Mouse (Mus musculus) liver, embryonic 16.5 days (tissue): ENCODE data around the gene Tcl1. TPM values are rescaled to one million over a fixed set of nuclear protein-coding genes. Genes with fewer than 3 reads are reported as not detected.
"Not testable (repeated sequence)": the region's sequence is repeated elsewhere in the genome, so short reads cannot be mapped to it uniquely, and the experiment has no call there.

Source experiments
- ATAC-seq: fragments of 200-750 bp; cut with Nextera tagmentation; 2 replicates; pipeline ENCODE4 v1.8.0; 2017; ENCODE audit warnings: low read depth, mild to moderate bottlenecking, moderate number of reproducible peaks, moderate library complexity
- H3K27ac ChIP-seq: fragments of 300-500 bp; sonication (generic); 2 replicates; pipeline ENCODE4 v1.5.1; 2014; ENCODE audit warnings: mild to moderate bottlenecking, low read length
- H3K27me3 ChIP-seq: fragments of 300-500 bp; sonication (generic); 2 replicates; pipeline ENCODE4 v1.6.1; 2014; ENCODE audit warnings: low read depth, low read length, mixed read lengths; ENCODE audit not compliant: control insufficient read depth, insufficient read depth
- H3K36me3 ChIP-seq: fragments of 300-500 bp; sonication (generic); 2 replicates; pipeline ENCODE4 v1.6.1; 2014; ENCODE audit warnings: mild to moderate bottlenecking; ENCODE audit not compliant: control insufficient read depth, insufficient read depth
- H3K4me1 ChIP-seq: fragments of 300-500 bp; sonication (generic); 2 replicates; pipeline ENCODE4 v1.6.1; 2014; ENCODE audit warnings: low read depth, low read length, mixed read lengths; ENCODE audit not compliant: control insufficient read depth
- H3K4me2 ChIP-seq: fragments of 300-500 bp; sonication (generic); 2 replicates; pipeline ENCODE4 v1.6.1; 2014; ENCODE audit warnings: low read depth, low read length, mixed read lengths
- H3K4me3 ChIP-seq: fragments of 300-500 bp; sonication (generic); 2 replicates; pipeline ENCODE4 v1.5.1; 2014; ENCODE audit warnings: low read depth, mild to moderate bottlenecking, low read length
- H3K9ac ChIP-seq: fragments of 300-500 bp; sonication (generic); 2 replicates; pipeline ENCODE4 v1.6.1; 2014; ENCODE audit warnings: low read depth, low read length
- H3K9me3 ChIP-seq: fragments of 300-500 bp; sonication (generic); replicated peaks from 2 replicates; pipeline ENCODE4 v1.6.1; 2016; ENCODE audit warnings: low read length; ENCODE audit not compliant: control insufficient read depth
- WGBS: fragments of 180-500 bp; shearing (Covaris S2); extraction: QIAGEN DNeasy Blood & Tissue Kit; methylation state at CpG from one replicate; pipeline ENCODE4 v1.1.7; 2014; ENCODE audit not compliant: insufficient replicate concordance; 5-methylcytosine and 5-hydroxymethylcytosine counted together
- polyA plus RNA-seq: library from polyadenylated mRNA; unstranded; fragments of >200 nt; fragmentation: Nextera tagmentation; extraction: Ambion mirVana; gene quantifications from 2 replicates; pipeline ENCODE4 v1.2.1, GENCODE M21; 2015

The Tcl1 gene
- polyA plus RNA-seq, 1 experiment from 2014 or later, result not detected

- WGBS, result 30% methylated on average over 3 of the region's 3 CpGs
- no peaks in the 10 kb centered on the region for H3K36me3 ChIP-seq
- H3K27me3 ChIP-seq, result no peaks in the 10 kb centered on the region
- no peak overlapping the region for H3K27ac ChIP-seq
- H3K4me2 ChIP-seq, result no peak overlapping the region
- H3K9ac ChIP-seq, result no peak overlapping the region
- ATAC-seq, result no peak
- H3K4me3 ChIP-seq, result no peak overlapping the region
- H3K9me3 ChIP-seq, result no peaks in the 10 kb centered on the region
- H3K4me1 ChIP-seq, result no peaks in the 10 kb centered on the region
Observed at GRCm38 (mm10) chr12:105235091-105235490, 12.5 kb upstream of the Tcl1 start.

GRCm38 (mm10) chr12:105234362-105234761 lies 11.8 kb upstream of the Tcl1 start:
- no peak for ATAC-seq
- no peak overlapping the region for H3K27ac ChIP-seq
- H3K36me3 ChIP-seq, result no peaks in the 10 kb centered on the region
- WGBS, result 64% methylated on average over 11 of the region's 11 CpGs
- no peak overlapping the region for H3K9ac ChIP-seq
- H3K4me3 ChIP-seq, result no peak overlapping the region
- no peak overlapping the region for H3K4me2 ChIP-seq
- H3K9me3 ChIP-seq, result no peaks in the 10 kb centered on the region
- no peaks in the 10 kb centered on the region for H3K4me1 ChIP-seq
- H3K27me3 ChIP-seq, result no peaks in the 10 kb centered on the region

DNA sequence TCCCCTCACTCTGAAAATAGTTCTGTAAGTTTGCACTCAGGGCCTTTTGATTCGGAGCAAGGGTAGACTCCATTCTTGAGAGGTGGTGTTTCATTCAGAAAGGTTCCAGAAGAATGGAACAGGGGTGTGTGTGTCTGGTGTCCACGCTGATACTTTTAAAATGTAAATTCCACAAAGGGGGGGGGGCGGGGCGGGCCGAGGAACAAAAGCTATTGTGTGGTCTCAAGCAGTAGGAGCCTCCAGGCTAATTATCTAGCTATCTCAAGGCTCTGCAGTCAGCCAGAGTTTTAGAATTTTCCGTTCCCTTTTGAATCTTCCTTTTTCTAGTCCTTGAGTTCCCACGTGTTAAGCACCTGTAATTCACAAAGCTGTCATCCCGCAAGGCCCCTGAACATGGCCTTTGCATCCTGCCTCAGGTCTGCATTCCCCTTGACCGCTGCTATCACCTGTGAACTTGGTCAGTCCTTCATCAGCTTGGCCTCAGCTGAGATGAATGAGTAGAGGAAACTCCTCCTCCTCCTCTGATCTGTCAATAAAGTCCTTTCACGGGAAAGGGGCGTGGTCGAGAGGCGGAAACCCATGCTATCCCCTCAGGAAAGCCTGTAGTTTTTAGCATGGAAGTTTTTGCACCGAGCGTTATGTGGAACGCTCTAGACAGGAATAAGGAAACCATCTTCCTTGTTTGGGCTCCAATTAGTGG lies 2.2 kb upstream of the Tcl1 start:
- 44% methylated on average over 16 of the region's 16 CpGs for WGBS
- H3K36me3 ChIP-seq, result no peaks in the 10 kb centered on the region
- ATAC-seq, result no peak
- H3K4me3 ChIP-seq, result no peak overlapping the region
- no peaks in the 10 kb centered on the region for H3K4me1 ChIP-seq
- no peaks in the 10 kb centered on the region for H3K27me3 ChIP-seq
- no peak overlapping the region for H3K4me2 ChIP-seq
- no peak overlapping the region for H3K27ac ChIP-seq
- H3K9me3 ChIP-seq, result no peaks in the 10 kb centered on the region
- H3K9ac ChIP-seq, result no peak overlapping the region

DNA sequence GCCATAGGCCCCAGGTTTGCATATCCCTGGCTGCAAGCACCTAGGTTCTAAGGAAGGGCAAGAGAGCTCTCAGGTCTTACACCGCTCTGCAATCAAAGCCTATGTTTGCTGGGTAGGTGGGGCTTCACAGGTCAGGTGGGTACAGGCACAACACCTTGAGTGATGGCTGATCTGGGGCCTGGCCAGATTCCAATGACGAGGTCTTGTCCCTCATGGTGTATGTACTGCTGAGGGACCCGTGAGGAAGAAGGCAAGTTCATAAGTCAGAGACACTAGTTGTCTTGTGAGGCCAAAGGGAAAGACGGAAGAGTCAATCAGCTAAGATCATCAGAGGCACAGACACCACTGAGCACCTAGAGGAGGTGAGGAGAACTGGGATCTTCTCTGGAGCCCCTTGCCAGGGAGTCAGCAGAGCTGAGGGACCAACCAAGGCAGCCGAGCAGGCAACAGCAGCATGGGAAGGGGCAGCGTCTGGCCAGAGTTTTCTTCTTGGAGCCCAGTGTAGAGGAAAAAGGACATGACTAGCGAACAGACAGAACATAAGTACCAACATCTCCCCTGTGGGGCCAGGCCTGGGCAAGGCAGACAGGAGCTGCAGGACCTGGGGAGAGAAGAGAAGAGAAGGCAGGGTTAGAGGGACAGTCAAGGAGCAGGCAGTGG lies 5.4 kb downstream of the Tcl1 start:
- Histone ChIP-seq H3K36me3 (no peaks in the 10 kb centered on the region), H3K4me2 (no peak overlapping the region), H3K4me1 (no peaks in the 10 kb centered on the region), H3K4me3 (no peak overlapping the region), H3K27ac (no peak overlapping the region), H3K27me3 (no peaks in the 10 kb centered on the region), H3K9ac (no peak overlapping the region), H3K9me3 (no peaks in the 10 kb centered on the region)
- ATAC-seq, result no peak
- WGBS, result 63% methylated on average over 7 of the region's 7 CpGs

DNA sequence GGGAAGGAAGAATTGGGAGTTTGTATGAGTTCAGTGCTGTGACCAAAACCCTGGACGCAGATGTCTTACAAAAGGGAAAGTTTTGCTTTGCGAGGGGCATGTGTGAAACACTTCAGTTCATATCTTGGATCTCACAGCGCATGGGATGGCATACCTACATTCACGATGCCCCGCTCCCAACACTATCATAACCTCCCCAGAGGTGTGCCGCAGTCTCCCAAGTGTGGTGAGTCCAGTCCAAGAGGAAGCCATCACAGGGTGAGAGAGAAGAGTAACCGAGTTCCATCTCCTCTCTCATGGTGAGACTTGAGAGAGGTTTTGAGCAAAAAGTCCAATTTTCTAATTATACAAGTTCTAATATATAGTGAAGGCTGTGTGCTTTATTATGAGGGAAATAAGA lies 13.4 kb downstream of the Tcl1 start:
- Histone ChIP-seq H3K27me3 (no peaks in the 10 kb centered on the region), H3K4me3 (no peak overlapping the region), H3K9me3 (no peaks in the 10 kb centered on the region), H3K9ac (no peak overlapping the region), H3K36me3 (no peaks in the 10 kb centered on the region), H3K4me2 (no peak overlapping the region), H3K4me1 (no peaks in the 10 kb centered on the region), H3K27ac (no peak overlapping the region)
- WGBS, result 75% methylated on average over 7 of the region's 7 CpGs
- ATAC-seq, result no peak

GRCm38 (mm10) chr12:105208441-105208840 lies 14.2 kb downstream of the Tcl1 start:
- no peaks in the 10 kb centered on the region for H3K9me3 ChIP-seq
- 72% methylated on average over 1 of the region's 1 CpGs for WGBS
- H3K27me3 ChIP-seq, result no peaks in the 10 kb centered on the region
- no peak overlapping the region for H3K4me3 ChIP-seq
- ATAC-seq, result no peak
- no peak overlapping the region for H3K27ac ChIP-seq
- H3K4me1 ChIP-seq, result no peaks in the 10 kb centered on the region
- no peak overlapping the region for H3K4me2 ChIP-seq
- H3K9ac ChIP-seq, result no peak overlapping the region
- H3K36me3 ChIP-seq, result no peaks in the 10 kb centered on the region

DNA sequence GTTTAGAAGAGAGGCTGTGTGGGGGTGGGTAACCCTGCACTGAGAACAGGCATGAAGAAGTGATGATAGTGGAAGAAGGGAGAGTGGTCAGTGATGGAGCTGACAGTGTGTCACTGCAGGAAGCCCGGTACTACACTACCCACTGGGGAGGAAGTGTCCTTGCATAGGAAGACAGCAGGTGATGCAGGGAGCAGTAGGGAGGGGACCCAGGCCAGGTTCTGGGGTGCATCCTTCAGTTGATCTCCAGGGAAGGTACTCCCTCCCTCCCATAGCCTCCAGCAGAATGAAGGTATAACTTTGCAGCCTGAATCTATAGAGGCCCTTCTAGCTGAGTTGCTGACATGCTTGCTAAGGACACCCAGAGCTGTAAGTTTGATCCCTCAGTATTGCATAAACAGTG lies 15.5 kb downstream of the Tcl1 start:
- no peaks in the 10 kb centered on the region for H3K9me3 ChIP-seq
- no peaks in the 10 kb centered on the region for H3K36me3 ChIP-seq
- H3K9ac ChIP-seq, result no peak overlapping the region
- no peak for ATAC-seq
- H3K4me2 ChIP-seq, result no peak overlapping the region
- H3K27ac ChIP-seq, result no peak overlapping the region
- no peak overlapping the region for H3K4me3 ChIP-seq
- H3K4me1 ChIP-seq, result no peaks in the 10 kb centered on the region
- 39% methylated on average over 1 of the region's 1 CpGs for WGBS
- no peaks in the 10 kb centered on the region for H3K27me3 ChIP-seq

DNA sequence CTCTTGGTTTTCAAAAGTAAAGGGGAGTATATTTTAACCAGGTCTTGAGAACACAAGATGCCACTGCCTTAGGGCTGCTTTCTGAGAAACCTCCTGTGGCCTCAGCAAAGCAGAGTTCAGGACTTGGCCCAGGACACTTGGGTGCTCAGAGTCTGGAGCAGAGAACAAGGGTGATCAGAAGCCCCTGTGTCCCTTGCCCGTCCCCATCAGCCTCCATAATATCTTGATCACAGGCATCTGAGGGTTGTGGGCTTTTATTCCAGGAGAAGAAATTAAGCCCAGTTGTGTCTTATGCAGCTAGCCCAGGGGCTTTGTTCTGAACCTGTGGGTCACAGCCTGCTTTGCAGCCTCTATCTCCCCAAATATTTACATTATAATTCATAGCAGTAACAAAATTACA lies 20.9 kb downstream of the Tcl1 start, which contains the start of gene Tcl1b4:
Gene Tcl1b4, plus strand, starts transcription at position 301 of the 400 bp plus-strand sequence.
- WGBS, result 53% methylated on average over 1 of the region's 1 CpGs
- ATAC-seq, H3K4me3 ChIP-seq: not testable (repeated sequence)

GRCm38 (mm10) chr12:105199684-105200497 lies 22.7 kb downstream of the Tcl1 start:
- H3K36me3 ChIP-seq, H3K4me1 ChIP-seq, H3K4me3 ChIP-seq, H3K27ac ChIP-seq, H3K9me3 ChIP-seq, ATAC-seq, H3K27me3 ChIP-seq, H3K9ac ChIP-seq, H3K4me2 ChIP-seq: not testable (repeated sequence)
- 47% methylated on average over 7 of the region's 7 CpGs for WGBS

More for the DNA sequence above, 20.9 kb downstream of the Tcl1 start, which contains the start of gene Tcl1b4:
- not testable (repeated sequence) for H3K36me3 ChIP-seq, H3K9ac ChIP-seq, H3K4me2 ChIP-seq, H3K27ac ChIP-seq, H3K27me3 ChIP-seq, H3K4me1 ChIP-seq, H3K9me3 ChIP-seq
